ENCODE assay signal across 19 mouse cellular contexts in genomic region chr2:33456696-33457095, GRCm38 (mm10).
"Had no signal": no experiment of that assay in that cellular context is flagged by ENCODE, and none has a peak within 500 bp of the region (broad histone marks: within the 10 kb centered on the region; RNA-seq: fewer than 3 reads in every experiment).

No protein-coding gene starts in this region.

- DNase-seq: lung, adult 18-20 months; lung, embryonic 14.5 days; lung, postnatal 10 days; lung, postnatal 4 days; retina, postnatal 1 day; right cerebral cortex, adult 18-20 months; right cerebral cortex, postnatal 25 days; right cerebral cortex, postnatal 4 days; spleen, adult 18-20 months; thymus, adult 18-20 months; thymus, postnatal 14 days; thymus, postnatal 36 days had no signal

- H3K27ac ChIP-seq: midbrain, embryonic 13.5 days; neural tube, embryonic 13.5 days; neural tube, embryonic 15.5 days had no signal

- H3K4me1 ChIP-seq: neural tube, embryonic 13.5 days; neural tube, embryonic 15.5 days had no signal

- H3K4me3 ChIP-seq: megakaryocyte, embryonic 14.5 days; midbrain, embryonic 13.5 days; myocyte; neural tube, embryonic 13.5 days; neural tube, embryonic 15.5 days had no signal

- ATAC-seq: midbrain, embryonic 13.5 days; midbrain, embryonic 16.5 days had no signal

- H3K9ac ChIP-seq: lung, embryonic 14.5 days; midbrain, embryonic 13.5 days; neural tube, embryonic 13.5 days; neural tube, embryonic 15.5 days had no signal

- H3K27me3 ChIP-seq: megakaryocyte, embryonic 14.5 days; midbrain, embryonic 13.5 days; neural tube, embryonic 13.5 days; neural tube, embryonic 15.5 days had no signal

- H3K9me3 ChIP-seq: megakaryocyte, embryonic 14.5 days; midbrain, embryonic 13.5 days; neural tube, embryonic 13.5 days; neural tube, embryonic 15.5 days had no signal

- H3K4me2 ChIP-seq: lung, embryonic 14.5 days; midbrain, embryonic 11.5 days; midbrain, embryonic 13.5 days; neural tube, embryonic 13.5 days; neural tube, embryonic 15.5 days had no signal
